Mouse (Mus musculus) lung, postnatal 36 days (tissue): ENCODE data around the gene Acot6.
"Not testable (repeated sequence)": the region's sequence is repeated elsewhere in the genome, so short reads cannot be mapped to it uniquely, and the experiment has no call there.

ENCODE experiments used
- DNase-seq: peaks from one replicate; pipeline ENCODE4 v3.0.0; 2022; ENCODE audit warnings: mixed read lengths

The Acot6 gene

DNA sequence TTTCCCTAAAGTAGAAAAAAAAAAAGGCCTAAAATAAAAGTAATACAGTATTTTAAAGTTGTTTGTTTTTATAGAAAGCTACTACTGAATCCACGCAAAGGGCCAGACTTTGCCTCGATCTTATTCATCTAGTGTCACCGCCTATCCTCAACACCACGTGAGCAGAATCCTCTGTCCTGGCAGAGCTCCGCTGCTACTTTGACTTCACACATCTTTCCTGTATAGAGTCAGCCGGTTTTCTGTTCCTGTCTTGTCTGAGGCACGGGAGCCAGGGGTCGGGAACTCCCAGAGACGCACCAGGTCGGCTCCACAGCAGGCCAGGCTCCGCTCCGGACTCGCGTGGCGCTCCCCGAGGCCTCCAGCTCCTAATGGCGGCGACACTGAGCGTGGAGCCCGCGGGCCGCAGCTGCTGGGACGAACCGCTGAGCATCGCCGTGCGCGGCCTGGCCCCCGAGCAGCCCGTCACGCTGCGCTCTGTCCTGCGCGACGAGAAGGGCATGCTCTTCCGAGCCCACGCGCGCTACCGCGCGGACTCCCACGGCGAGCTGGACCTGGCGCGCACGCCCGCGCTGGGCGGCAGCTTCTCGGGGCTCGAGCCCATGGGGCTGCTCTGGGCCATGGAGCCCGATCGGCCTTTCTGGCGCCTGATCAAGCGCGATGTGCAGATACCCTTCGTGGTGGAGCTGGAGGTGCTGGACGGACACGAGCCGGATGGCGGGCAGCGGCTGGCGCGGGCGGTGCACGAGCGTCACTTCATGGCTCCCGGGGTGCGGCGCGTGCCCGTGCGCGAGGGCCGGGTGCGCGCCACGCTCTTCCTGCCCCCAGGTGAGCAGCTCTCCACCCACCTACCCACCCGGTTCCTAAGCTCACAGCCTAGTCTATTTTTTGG is at the start of gene Acot6:
TSS of gene Acot6 (plus strand) at position 51 of the 889 bp plus-strand sequence.
- DNase-seq = peak; percentile 37

DNA sequence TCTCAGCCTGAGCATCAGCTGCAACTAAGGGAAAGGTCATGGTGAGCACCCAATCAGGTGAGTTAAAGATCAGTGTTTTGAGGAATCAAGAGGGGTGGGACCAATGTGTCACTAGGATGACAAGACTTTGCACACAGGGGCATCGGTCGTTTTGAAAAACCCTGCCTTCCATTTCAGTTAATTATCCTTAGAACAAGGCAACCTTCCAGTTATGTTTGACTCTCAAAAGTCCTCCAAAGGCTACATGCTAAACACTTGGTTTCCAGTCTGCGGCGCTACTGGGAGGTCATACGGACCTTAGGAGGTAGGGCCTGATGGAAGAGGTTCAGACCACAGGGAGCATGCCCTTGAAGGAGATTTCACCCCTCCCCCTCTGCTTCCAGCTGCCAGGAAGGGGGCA is 49.7 kb upstream of the Acot6 start:
- DNase-seq = not testable (repeated sequence)

DNA sequence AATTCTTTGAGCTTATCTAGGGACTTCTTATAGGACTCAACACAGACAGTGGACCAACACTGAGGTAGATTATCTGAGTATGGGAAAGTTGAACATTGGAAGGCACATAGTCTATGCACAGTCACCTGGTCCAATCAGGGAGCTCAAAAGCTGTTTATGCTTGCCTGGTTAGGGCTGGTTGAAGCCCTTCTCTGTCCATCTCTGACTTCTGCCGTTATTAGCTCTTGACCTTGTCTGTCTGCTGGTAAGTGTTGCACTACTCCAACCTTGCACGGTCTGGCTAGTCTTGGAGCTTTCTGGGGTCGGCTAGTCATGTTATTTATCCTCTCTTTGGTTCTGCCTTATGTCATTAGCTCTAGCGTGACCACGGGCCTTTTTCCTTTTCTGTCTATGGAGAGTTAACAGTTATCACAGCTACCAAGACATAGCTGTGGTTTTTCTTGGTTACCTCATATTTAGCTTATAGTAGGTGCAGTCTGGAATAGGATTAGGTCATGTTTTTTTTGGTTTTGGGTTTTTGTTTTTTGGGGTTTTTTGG is 48.4 kb upstream of the Acot6 start, which contains the start of gene Acot3:
TSS of gene Acot3 (plus strand) at position 208 of the 538 bp plus-strand sequence.
- DNase-seq = no peak

DNA sequence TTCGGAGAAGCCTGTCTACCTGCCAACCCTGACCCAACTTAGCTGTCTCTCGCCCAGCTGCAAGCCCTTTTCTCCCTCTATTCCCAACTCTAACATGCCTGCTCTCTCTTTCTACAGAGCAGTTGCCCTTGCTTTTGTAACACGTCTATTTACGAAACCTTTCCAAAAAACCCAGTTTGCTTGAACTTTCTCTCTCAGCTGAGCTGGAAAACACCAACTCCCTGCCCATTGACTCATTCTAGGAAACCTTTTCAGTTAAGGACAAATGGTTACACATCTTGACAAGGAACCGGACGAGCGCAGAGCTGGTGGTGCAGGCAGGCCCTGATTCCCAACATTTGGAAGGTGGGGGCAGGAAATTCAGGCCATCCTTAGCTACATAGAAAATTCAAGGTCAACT is 47.8 kb upstream of the Acot6 start:
- no peak for DNase-seq

DNA sequence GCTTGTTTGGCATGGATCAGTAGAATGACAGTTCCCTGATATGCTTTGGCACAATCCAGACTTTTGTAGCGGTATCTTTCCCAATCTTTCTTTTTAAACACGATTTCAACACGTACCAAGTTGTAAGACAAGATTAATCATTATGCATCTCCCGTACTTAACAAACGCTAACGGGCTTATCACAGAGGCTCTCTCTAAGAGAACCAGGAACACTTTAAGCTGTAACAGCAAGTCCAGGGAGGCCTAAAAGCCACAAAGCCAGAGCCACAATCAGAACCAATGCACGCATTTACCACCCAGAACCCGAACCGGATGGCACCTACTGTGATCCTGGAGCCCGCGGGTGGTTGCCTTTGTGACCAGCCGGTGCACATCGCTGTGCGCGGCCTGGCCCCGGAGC is 47.3 kb upstream of the Acot6 start:
- no peak for DNase-seq

DNA sequence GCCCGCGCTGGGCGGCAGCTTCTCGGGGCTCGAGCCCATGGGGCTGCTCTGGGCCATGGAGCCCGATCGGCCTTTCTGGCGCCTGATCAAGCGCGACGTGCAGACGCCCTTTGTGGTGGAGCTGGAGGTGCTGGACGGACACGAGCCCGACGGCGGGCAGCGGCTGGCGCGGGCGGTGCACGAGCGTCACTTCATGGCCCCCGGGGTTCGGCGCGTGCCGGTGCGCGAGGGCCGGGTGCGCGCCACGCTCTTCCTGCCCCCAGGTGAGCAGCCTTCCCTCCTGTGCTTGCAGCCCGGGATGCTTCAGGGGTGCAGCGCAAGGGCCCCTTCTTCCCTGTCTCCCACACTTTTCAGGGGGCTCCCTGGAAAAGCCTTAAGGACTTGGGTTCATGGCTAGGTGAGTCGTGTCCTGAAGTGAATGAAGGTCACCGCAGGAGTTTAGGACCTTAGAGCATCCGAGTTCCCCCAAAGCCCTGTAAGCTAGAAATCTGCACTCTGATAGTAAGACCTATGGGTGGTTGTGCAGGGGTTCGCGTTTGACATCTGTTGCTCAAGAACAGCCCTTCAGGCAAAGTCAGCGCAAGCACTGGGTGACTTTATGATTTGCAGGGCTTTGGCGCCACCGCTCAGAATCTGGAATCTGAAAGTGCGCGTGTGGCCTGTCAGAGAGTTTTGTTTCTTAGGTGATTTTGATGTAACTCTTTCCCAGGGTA is 46.6 kb upstream of the Acot6 start:
- DNase-seq = peak; percentile 11

DNA sequence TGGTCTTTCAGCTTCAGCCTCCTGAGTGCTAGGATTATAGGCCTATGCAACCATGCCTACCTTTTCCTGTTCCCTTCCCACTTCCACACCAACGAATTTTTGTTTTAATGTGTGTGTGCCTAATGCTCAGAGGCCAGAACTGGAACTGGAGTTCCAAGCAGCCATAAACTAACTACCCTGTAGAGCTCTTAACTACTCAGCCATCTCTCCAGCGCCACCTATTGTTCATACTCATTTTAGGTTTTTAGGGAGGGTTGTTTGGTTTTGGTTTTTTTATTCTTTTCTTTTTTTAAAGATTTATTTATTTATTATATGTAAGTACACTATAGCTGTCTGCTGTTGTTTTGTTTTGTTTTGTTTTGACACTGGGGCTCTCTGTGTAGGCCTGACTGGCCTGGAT is 39.5 kb upstream of the Acot6 start:
- peak; percentile 60 for DNase-seq

DNA sequence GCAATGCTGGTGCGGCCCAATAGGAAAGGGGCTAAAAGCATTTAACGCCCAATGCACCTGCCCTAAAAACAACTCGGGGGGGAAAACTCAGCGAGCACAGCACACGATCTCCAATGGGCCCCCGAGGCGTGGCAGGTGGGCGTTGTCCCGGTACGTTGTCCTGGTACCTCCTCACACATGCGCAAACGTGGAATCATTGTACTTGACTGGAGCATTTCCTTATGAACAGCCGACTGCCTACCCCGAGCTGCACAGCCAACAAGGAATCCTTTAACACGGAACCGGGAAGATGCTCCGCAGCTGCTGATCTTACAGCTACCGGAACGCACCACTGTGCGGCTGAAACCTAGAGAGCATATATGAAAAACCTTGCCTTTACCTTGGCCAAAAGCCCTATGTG is 38.1 kb upstream of the Acot6 start:
- no peak for DNase-seq

DNA sequence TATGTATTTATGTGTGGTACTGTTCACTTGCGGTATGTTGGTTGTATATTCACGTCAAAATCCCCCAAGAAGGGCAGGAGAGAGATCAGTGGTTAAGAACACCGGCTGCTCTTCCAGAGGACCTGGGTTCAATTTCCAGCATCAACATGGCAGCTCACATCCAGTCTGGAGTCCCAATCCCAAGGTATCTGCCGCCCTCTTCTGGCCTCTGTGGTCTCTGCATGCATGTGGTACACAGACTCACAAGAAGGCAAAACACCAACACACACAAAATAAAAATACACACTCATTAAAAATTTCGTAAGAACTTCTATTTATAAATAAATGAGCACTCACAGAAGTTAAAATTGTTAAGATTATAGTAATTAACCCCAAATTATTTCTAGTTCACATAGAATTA is 37.2 kb upstream of the Acot6 start:
- DNase-seq = peak; percentile 50

DNA sequence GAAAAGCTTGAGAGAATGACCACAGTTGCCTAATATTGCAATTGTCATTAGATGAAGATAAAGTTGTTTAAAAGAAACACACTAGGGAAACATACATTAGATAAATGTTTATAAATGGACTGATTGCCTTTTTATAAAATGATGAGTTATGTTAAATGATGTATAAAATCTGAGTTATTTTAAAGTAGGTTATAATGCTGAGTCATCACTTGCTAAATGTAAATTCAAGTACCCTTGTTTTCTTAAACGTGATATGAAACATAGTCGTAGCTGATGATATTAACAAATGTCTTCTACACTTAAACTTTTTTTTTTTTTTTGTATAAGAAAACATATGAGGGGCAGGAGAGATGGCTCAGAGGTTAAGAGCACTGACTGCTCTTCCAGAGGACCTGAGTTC is 36.6 kb upstream of the Acot6 start:
- DNase-seq = no peak

DNA sequence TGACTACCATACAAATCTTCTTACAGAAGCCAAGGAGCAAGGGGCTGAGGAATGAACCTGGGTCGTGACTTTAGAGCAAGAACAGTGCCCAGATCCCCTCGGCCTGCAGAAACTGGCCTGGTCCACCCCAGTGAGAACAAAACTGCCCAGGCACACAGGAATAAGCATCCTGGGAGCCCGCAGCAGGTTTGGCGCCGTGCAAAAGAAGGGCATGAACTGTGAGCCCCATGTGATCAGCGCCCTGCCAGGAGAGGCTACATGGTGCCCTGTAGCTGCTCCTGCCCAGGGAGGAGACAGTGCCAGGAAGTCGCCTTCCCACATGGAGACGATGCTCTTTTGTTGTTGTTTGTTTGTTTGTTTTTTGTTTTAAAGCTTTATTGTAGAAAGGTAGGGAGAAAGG is 35.8 kb upstream of the Acot6 start:
- DNase-seq = no peak

DNA sequence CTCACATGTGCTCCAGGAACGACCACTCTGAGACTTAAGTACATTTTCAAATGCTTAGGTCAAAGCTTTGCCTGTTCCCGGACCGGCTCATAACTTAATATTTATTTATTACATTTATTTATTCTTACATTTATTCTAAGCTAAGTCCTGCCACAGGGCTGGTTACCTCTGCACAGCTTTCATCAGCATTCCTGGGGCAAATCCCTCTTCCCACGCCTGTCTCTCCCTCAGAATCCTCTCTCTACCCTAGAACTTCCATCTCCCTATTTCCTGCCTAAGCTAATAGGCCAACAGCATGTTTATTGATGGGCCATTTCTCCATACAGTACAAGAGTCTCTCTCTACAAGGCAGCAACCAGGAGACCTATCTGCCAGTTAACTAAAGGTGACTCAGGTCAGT is 32.7 kb upstream of the Acot6 start:
- DNase-seq = no peak

DNA sequence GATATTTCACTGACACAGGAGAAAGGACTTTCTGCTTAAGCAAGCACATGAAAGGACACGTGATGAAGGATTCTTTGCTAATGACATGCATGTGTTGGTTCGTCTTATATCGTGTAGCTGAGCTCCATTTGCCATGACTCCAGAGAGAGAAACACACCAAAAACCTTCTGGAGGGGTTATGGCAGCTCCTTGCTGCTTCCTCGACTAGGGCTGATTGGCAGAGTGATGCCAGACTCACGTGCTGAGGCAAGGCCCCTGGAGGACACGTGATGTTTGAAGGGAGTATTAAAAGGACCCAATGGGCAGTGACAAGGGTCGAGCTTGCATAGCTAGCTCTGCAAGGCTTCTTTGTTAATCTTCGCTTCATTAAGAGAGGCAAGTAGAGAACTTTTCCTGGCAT is 32.2 kb upstream of the Acot6 start:
- DNase-seq = no peak

DNA sequence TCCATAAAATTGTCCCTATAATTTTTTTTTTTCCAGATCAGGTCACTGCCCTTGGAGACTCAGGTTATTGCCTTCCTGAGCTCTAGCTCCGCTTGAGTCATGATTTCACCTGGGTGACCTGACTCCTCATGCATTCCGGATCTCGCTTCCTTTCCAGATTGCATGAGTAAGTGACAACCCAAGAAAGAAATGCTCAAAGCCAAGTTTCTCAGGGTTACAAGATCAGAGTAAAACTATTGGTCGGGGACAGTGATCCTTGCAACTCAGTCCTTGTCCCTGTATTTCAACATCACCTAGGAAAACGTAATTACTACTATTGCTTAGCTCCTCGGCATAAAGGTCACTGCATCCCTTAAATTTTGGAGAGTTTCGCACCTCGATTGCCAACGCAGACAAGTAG is 31.5 kb upstream of the Acot6 start, which contains the start of gene Acot5:
TSS of gene Acot5 (plus strand) at position 340 of the 400 bp plus-strand sequence.
- no peak for DNase-seq

DNA sequence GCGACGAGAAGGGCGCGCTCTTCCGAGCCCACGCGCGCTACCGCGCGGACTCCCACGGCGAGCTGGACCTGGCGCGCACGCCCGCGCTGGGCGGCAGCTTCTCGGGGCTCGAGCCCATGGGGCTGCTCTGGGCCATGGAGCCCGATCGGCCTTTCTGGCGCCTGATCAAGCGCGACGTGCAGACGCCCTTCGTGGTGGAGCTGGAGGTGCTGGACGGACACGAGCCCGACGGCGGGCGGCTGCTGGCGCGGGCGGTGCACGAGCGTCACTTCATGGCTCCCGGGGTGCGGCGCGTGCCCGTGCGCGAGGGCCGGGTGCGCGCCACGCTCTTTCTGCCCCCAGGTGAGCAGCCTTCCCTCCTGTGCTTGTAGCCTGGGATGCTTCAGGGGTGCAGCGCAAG is 30.9 kb upstream of the Acot6 start:
- peak; percentile 19 for DNase-seq

DNA sequence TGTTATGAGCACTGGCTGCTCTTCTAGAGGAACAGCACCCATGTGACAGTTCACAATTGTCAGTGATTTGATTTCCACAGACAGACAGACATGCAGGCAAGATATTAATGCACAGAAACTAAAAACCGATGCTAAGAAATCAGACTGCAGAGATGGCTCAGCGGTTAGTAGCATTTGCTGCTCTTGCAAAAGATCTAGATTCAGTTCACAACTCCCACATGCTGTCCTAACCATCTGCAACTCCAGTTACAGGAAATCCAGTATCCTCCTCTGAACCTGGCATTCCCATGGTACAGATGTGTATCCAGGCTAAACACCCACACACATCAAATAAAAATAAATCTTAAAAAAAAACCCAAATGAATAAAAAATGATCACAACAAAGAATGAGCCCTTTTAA is 28.8 kb upstream of the Acot6 start:
- DNase-seq = no peak

DNA sequence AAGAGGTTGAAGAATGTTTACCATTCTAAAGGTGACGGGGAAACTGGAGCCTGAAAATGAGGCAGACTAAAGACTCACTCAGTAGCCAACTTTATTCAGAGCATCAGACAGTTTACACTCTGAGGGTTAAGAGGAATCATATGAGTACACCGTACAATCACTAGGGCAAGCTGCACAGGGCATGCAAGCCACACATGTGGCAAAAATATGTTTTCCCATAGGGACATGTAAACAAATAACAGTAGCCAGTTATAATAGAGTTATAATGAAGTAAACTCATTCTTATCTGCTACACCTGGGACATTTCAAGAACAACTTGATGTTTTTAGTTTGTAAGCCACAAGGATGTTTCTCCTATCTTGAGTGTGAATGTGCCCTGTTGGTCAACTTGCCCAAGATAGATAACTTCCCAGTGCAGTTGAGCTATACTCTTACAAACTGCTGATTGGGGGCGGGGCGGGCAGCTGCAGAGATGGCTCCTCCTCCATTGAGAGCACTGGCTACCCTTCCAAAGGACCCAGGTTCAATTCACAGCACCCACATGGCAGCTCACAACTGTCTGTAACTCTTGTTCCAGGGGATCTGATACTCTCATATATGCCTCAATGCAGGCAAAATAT is 23.0 kb upstream of the Acot6 start:
- DNase-seq = no peak

DNA sequence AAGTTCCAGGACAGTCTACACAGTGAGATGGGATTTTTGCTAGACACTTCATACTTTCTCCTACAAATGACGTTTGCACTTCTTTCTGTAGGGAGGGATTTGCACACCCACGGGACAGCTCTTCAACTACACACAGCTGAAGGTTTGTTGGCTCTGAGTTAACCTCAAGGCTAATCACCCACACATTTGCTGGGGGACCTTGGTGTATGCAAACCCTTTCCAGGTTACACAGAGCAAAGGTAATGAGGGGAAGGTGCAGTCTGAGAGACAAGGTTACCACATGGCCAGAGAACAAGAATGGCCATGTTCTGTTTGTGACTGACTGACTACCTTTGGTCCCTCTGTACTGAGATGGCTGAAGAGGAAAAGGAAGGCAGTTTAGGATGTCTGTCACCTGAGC is 16.6 kb upstream of the Acot6 start:
- DNase-seq = no peak

DNA sequence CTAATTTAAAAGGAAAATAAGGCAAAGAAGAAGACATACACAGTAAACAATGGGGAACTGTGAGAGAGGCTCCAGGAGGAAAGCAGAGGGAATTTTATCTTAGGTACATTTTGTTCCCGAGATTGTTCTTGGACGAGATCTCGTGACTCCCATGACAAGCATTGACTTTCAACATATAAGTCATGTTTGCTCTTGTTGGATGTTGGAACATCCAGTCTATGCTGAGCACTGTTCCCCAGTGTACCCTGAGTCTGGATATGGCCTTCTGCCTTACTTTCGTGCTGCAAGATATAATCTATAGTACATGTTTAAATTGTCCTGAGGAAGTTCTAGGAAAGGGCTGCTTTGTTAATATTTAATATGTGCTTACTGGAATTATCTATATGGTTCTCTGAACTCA is 15.9 kb upstream of the Acot6 start:
- no peak for DNase-seq

DNA sequence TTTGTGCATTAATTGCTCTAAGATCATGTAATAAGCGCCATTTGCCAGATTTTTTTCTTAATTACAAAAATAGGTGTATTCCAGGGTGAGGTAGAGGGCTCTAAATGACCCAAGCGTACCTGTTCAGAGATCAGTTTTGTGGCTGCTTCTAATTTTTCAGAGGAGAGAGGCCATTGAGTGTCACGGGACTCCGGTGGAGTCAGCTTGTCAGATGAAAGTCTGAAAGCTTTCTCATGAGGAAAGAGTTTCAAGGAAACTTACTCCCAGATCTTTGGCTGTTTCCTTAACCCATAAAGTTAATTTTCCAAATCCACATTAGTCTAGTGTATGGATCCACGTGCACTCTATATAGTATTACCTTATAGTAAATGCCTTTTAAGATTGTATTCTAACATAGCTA is 5.8 kb upstream of the Acot6 start:
- DNase-seq = not testable (repeated sequence)

DNA sequence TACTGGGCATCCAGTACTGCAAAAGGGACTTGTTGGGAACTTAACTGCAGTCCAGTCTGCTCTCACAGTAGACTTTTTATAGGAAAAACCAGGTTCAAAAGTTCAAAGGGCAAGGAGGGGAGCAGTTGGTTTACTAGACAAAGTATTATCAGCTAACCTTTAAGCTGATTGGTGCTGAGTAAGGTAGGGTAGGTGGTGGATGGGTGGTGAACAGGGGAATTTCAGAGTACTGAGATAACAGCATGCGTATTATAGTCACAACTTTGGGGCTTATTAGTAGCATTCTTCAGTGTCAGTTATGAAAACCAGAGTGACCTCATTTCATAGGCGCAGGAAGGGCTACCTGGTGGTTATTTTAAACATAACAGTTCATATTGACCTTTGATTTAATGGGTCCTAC is 849 bp upstream of the Acot6 start:
- DNase-seq = no peak

DNA sequence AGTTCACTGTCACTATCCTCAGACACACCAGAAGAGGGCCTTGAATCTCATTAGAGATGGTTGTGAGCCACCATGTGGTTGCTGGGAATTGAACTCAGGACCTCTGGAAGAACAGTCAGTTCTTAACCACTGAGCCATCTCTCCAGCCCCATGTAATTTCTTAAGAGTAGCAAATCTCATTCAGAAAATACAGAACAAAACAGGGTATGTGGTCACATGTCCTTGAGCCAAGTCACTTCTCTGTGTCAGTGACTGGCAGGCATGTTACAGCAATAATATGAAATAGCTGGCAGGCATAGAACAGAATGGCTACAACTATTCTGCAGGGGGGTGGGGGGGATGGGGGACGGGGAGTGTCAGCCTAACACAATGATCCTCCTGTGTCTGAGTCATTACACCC is 383 bp upstream of the Acot6 start:
- no peak for DNase-seq

DNA sequence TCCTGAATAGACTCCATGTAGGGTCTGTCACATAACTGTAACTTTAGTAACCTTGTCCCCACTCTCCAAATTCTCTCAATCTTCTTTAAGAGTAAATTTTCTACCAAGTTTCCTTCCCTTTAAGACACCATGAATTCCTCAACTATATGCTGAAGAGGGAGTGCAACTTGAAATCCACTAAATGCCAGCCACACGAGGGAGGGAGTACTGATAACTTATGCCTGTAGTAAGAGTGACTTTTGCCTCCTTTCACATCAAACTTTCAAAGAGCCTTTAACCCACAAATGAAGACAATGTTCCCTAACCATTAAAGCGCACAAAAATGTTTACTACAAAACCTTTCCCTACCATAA is 1.0 kb downstream of the Acot6 start:
- no peak for DNase-seq

DNA sequence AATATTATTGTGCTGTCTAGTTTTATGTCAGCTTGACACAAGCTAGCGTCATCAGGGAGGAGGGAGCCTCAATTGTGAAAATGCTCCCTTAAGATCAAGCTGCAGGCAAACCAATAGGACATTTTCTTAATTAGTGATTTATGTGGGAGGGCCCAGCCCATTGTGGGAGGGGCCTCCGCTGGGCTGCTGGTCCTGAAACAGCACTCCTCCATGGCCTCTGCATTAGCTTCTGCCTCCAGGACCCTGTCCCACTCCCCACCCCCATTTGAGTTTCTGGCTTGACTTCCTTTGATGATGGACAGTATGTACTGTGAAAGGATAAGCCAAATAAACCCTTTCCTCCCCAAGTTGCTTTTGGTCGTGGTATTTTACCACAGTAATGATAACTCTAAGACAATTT is 6.6 kb downstream of the Acot6 start:
- DNase-seq = no peak
